Mouse (Mus musculus): ENCODE results near the gene Polg2.

DNA sequence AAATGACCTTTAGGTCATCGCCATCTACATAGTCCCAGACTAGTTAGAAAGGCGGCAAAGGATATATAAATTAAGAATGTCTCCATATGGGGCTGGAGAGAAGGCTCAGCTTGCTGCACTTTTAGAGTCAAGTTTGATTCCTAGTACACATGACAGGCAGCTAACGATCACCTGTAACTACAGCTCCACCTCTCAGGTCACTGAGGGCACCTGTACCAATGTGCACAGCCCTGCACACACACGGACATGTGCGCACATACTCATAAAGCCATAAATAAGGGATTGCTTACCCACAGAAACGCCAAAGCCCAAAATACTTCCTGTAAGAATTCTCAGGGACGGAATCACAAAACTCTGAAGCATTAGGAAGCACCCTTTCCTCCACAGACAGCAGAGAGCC, 48.7 kb upstream of the Polg2 start:
- no peak for TF ChIP-seq KAT2A (conservative IDR thresholded peaks at IDR 0.05; ENCODE audit: low read depth, low read length)
- no peak for TF ChIP-seq CTCF (IDR thresholded peaks at IDR 0.05 in 2 of 3, conservative IDR thresholded peaks at IDR 0.05 in 1 of 3; ENCODE audit: control insufficient read depth in 1 of 3, insufficient read depth in 1 of 3, low read depth in 2 of 3, low read length in 3 of 3, poor library complexity in 1 of 3, severe bottlenecking in 1 of 3)
- no peak for TF ChIP-seq NELFE (IDR thresholded peaks at IDR 0.05; ENCODE audit: low read depth, low read length)

All from MEL (cell line).